Mouse (Mus musculus): ENCODE measurements around the gene Slc25a29. TPM values are rescaled to one million over a fixed set of nuclear protein-coding genes. Genes with fewer than 3 reads are reported as not detected.

Slc25a29 gene
- total RNA-seq, 2 experiments from 2014 or later = not detected

DNA sequence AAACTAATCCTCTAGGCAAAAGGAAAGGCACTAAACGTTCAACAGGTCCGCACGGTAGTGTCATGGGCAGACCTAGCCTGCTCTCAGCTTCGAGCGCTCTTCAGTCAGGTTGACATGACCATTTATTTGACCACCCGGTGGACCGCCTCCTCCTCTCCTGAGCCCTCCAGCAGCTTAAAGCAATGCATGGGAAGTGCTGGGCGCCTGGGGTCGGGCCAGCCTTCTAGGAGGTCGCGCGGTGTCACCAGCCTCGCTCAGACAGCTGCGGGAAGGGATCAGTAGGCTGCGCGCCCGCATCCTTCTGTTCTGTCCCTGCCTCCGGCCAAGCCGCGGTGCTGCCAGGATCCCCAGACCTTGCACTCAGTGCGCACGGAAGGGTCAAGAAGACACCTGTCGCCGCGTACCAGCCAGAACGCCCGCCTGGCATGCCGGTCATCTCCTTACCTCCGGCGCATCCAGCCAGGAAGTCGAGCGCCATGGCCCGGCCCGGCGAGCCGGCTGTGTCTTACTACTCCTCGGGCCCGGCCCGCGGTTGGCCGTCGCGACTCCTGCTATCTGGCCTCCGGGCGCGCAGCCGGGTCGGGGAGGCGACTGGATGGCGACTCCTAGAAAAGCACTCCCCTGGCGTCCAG is 359 bp downstream of the Slc25a29 start:
- no peak for ATAC-seq (replicated peaks; ENCODE audit: low FRiP score, low TSS enrichment, poor library complexity, severe bottlenecking)

DNA sequence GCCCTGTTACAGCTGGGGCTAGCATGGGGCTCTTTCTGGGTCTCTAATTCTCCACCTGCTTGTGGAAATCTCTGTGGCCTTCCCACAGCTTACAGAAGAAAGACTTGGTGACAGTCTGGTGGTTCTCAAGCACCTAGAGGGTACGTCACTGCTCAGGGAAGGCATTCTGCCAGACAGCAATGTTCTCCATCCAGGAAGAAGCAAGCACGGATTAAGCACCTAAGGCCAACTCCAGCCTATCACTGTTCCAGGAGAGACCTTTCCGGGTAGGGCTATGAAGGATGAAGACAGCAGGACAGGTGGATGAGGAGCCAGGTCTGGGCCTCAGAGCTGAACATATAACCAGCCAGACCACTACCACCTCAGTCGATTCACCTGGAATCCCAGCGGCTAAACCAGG is 897 bp downstream of the Slc25a29 start:
- ATAC-seq (replicated peaks; ENCODE audit: low FRiP score, low TSS enrichment, poor library complexity, severe bottlenecking) = no peak

DNA sequence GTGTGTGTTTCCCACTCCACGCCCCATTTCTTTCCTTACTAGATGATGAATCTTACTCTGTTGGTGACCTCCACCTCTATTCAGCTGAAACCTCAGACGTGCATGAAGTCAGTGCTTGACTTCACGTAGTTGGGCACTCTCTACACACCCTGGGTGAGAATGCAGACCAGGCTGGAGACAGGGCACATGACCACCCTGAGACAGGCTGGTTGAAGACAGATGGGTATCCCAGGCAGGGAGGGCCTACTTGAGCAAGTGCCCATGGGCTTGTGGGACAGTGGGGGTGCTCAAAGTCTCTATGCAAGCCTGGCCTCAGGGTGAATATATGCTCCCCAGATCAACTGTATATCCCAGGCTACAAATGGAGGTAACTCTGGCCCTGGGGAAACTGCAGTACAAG is 1.3 kb downstream of the Slc25a29 start:
- ATAC-seq (replicated peaks; ENCODE audit: low FRiP score, low TSS enrichment, poor library complexity, severe bottlenecking) = no peak

- ATAC-seq (replicated peaks; ENCODE audit: low FRiP score, low TSS enrichment, poor library complexity, severe bottlenecking) = no peak
Measured at GRCm38 (mm10) chr12:108833408-108833807, 2.3 kb downstream of the Slc25a29 start.

DNA sequence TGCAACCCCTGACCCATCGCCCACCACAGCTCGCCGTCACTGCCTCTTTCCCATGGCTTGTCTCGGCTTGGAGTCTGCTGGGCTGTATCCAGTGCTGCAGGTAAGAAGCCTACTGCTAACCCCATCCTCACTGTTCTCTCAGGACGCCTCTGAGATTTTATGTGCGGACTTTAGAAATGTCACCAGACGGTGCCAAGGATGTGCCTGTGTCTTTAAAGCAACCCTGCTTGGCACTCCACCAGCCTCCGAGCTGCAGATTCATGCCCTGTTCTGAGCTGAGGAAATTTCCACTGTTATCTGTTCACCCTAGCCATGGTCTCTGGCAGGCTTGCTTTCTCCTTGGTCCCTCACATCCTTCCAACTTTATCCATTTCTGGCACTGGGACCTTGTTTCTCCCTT is 2.8 kb downstream of the Slc25a29 start:
- ATAC-seq (replicated peaks; ENCODE audit: low FRiP score, low TSS enrichment, poor library complexity, severe bottlenecking) = no peak

GRCm38 (mm10) chr12:108831966-108832643 is 3.6 kb downstream of the Slc25a29 start:
- no peak for ATAC-seq (replicated peaks; ENCODE audit: low FRiP score, low TSS enrichment, poor library complexity, severe bottlenecking)

GRCm38 (mm10) chr12:108830358-108830757 is 5.3 kb downstream of the Slc25a29 start:
- ATAC-seq (replicated peaks; ENCODE audit: low FRiP score, low TSS enrichment, poor library complexity, severe bottlenecking) = no peak

DNA sequence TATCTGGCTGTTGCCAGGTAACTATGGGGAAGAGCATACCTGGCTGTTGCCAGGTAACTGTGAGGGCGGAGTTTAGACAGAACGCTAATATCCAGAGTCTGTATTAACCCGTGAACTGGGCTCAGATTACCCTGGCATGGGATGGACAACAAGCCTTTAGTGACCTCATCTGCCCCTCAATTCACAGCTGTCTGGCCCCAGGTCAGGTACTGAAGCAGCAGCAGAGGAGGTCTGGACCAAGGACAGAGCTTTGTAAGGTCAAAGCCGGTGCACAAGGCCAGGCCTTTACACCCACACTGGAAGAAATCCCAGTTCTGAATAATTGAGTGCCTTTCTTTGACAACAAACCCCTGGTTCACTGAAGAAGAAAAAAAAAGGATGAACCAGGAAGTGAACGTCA is 6.0 kb downstream of the Slc25a29 start:
- no peak for ATAC-seq (replicated peaks; ENCODE audit: low FRiP score, low TSS enrichment, poor library complexity, severe bottlenecking)

- ATAC-seq (replicated peaks; ENCODE audit: low FRiP score, low TSS enrichment, poor library complexity, severe bottlenecking) = no peak
Measured at GRCm38 (mm10) chr12:108827641-108828040, 8.0 kb downstream of the Slc25a29 start.

DNA sequence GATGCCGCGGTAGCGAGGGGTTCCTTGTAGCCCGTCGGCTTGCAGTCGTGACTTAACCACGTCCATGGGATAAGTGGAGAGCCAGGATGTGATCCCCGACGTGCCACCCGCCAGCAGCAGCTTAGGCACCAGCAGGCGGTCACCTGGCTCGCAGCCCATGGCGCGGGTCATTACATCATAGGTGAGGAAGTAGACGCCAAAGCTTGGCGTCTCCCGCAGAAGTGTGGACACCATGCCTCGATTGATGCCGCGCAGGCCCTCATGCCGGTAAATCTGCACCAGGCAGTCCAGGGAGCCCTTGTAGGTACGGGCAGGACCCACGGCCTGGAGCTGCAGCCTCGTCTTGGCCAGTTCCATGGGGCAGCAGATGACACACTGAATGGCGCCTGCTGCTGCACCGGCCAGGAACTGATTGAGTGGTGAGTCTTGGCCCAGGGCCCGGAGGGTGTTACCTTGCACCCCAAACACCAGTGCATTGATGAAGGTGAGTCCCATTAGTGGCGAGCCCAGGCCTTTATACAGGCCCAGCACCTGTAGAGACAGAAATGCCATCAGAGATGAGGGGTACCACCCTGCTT is 8.6 kb downstream of the Slc25a29 start:
- ATAC-seq (replicated peaks; ENCODE audit: low FRiP score, low TSS enrichment, poor library complexity, severe bottlenecking) = no peak

GRCm38 (mm10) chr12:108826282-108826957 is 9.3 kb downstream of the Slc25a29 start:
- no peak for ATAC-seq (replicated peaks; ENCODE audit: low FRiP score, low TSS enrichment, poor library complexity, severe bottlenecking)

- no peak for ATAC-seq (replicated peaks; ENCODE audit: low FRiP score, low TSS enrichment, poor library complexity, severe bottlenecking)
Measured at GRCm38 (mm10) chr12:108825561-108826224, 10.0 kb downstream of the Slc25a29 start.

DNA sequence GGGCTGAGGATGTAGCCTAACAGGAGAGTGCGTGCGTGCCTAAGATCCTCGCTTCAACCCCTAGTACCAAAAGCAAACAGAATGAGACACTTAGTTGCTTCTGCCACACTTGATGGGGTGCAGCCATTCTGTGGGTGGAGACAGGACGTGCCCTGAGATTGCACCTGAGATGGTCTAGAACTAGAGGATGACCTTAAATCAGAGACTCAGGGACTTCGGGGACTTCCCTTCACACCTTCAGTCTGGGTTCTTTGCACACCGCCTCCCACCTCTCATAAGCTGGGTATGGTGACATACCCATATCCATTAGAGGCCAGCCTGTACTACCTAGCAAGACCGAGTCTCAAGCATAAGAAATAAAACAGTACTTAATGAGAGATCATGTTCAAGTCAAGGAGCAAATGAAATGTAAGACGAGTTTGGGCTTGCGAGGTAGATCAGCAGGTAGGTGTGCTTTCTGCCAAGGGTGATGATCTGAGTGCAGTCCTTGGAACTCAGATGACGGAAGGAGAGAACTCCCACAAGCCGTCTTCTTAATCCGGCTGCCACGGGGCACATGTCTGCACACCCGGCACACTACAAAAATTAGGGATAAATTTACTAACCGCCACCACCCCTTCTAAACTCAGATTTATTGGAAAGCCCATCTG is 11.3 kb downstream of the Slc25a29 start:
- ATAC-seq (replicated peaks; ENCODE audit: low FRiP score, low TSS enrichment, poor library complexity, severe bottlenecking) = no peak

- ATAC-seq (replicated peaks; ENCODE audit: low FRiP score, low TSS enrichment, poor library complexity, severe bottlenecking) = no peak
Measured at GRCm38 (mm10) chr12:108823036-108823435, 12.6 kb downstream of the Slc25a29 start.

- 0 out of 2 replicates have a peak, but pooled peaks have one; percentile 9 for ATAC-seq (replicated peaks; ENCODE audit: low FRiP score, low TSS enrichment, poor library complexity, severe bottlenecking)
Measured at GRCm38 (mm10) chr12:108820461-108820860, 15.2 kb downstream of the Slc25a29 start.

DNA sequence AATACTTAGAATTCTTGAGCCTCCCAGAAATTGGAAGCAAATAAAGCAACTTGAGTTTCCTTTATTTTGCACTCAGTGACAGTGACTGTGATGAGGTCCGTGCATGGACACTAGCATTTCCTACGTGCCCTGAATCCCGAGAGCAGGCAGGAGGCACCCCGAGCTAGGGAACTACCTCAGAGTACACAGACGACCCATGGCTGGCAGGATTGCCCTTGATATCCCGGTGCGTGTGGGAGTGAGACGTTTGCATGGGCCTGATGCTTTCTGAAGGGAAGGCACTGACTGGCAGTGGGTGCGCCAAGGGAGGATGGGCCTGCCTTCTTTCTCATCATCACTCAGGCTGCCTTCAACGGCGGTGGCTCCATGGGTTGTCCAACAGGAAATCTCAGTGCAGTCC is 19.1 kb downstream of the Slc25a29 start:
- no peak for ATAC-seq (replicated peaks; ENCODE audit: low FRiP score, low TSS enrichment, poor library complexity, severe bottlenecking)

DNA sequence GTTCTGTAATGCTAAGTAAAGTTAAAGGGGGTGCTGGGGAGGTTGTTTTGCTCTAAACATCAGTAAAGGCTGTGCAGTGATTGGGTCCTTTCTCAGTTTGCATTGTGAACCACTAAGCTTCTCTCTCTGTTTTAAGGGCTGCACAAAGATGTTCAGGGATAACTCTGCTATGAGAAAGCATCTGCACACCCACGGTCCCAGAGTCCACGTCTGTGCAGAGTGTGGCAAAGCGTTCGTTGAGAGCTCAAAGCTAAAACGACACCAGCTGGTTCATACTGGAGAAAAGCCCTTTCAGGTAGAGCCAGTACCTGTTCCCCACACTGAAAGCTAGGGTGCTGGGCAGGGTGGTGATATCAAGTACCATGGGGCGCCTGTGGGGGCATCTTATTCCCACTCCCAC is 21.2 kb downstream of the Slc25a29 start:
- ATAC-seq (replicated peaks; ENCODE audit: low FRiP score, low TSS enrichment, poor library complexity, severe bottlenecking) = no peak

GRCm38 (mm10) chr12:108812463-108812862 is 23.2 kb downstream of the Slc25a29 start:
- ATAC-seq (replicated peaks; ENCODE audit: low FRiP score, low TSS enrichment, poor library complexity, severe bottlenecking) = no peak

- ATAC-seq (replicated peaks; ENCODE audit: low FRiP score, low TSS enrichment, poor library complexity, severe bottlenecking) = peak; percentile 46
Measured at GRCm38 (mm10) chr12:108811133-108811532, 24.6 kb downstream of the Slc25a29 start.
